In the genomic region with DNA sequence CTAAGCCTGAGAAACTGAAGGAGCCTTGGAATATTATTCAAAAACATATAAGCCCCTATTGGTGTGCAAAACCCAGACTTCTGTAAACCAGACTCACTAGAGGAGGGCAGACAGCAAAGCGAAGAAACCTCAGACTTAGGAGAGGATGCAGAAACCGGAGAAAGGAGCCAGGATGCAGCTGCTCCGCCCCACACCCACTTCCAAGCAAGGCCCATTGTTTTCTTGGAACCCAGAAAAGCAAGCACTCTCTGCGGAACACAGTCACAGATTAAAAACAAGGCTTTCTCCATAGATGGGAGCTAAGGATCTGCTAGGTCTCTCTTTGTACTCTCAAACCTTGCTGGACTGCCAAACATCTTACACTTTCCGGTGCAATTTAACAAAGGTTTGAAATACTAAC, we compare ENCODE assay signal across 18 mouse cellular contexts. TPM values are rescaled to one million over a fixed set of nuclear protein-coding genes. Genes with fewer than 3 reads are reported as not detected.
DNase-seq lines count a peak whose midpoint lies in the region; ATAC-seq lines count a peak whose summit lies in the region.
"Had no signal": no experiment of that assay in that cellular context is flagged by ENCODE, and none has a peak within 500 bp of the region (broad histone marks: within the 10 kb centered on the region; RNA-seq: fewer than 3 reads in every experiment).

No protein-coding gene starts in this region.

- no peak for DNase-seq in intestine, embryonic 14.5 days (ENCODE audit: low spot score)
- no peak for DNase-seq in layer of hippocampus, adult 8-10 months (ENCODE audit: low spot score in 2 of 2)
- DNase-seq: adrenal gland, adult 8-10 months; cerebellum, adult 9-10 months; retina, postnatal 1 day had no signal

- H3K27ac ChIP-seq in forebrain, embryonic 15.5 days (replicated peaks) = peak overlapping the region; percentile 46
- no peak overlapping the region for H3K27ac ChIP-seq in forebrain, embryonic 13.5 days
- peak overlapping the region; percentile 34; the same call in 1 of the 2 replicates for H3K27ac ChIP-seq in intestine, embryonic 14.5 days (ENCODE audit: low read depth)
- H3K27ac ChIP-seq in intestine, embryonic 16.5 days (ENCODE audit: low read length) = no peak overlapping the region
- H3K27ac ChIP-seq in stomach, embryonic 14.5 days (ENCODE audit: low read length) = peak overlapping the region; percentile 22; the same call in 1 of the 2 replicates
- H3K27ac ChIP-seq: embryonic facial prominence, embryonic 12.5 days; liver, embryonic 14.5 days had no signal

- H3K4me2 ChIP-seq in forebrain, embryonic 15.5 days (replicated peaks) = no peak overlapping the region
- H3K4me2 ChIP-seq in forebrain, embryonic 13.5 days = no peak overlapping the region
- H3K4me2 ChIP-seq in intestine, embryonic 14.5 days (ENCODE audit: low read length) = no peak overlapping the region
- no peak overlapping the region for H3K4me2 ChIP-seq in intestine, embryonic 16.5 days (ENCODE audit: low read depth, low read length)
- no peak overlapping the region for H3K4me2 ChIP-seq in stomach, embryonic 14.5 days (replicated peaks; ENCODE audit: low read depth, low read length)
- H3K4me2 ChIP-seq: embryonic facial prominence, embryonic 12.5 days had no signal

- H3K4me3 ChIP-seq in forebrain, embryonic 15.5 days = no peak overlapping the region
- H3K4me3 ChIP-seq in forebrain, embryonic 13.5 days = no peak overlapping the region
- H3K4me3 ChIP-seq in intestine, embryonic 14.5 days (ENCODE audit: low read depth, low read length) = no peak overlapping the region
- no peak overlapping the region for H3K4me3 ChIP-seq in intestine, embryonic 16.5 days (ENCODE audit: low read length)
- peak overlapping the region; percentile 42 for H3K4me3 ChIP-seq in megakaryocyte, embryonic 14.5 days (replicated peaks)
- no peak overlapping the region for H3K4me3 ChIP-seq in stomach, embryonic 14.5 days (ENCODE audit: low read depth, low read length)
- H3K4me3 ChIP-seq: embryonic facial prominence, embryonic 12.5 days; myocyte had no signal

- H3K9ac ChIP-seq in forebrain, embryonic 15.5 days (replicated peaks) = no peak overlapping the region
- H3K9ac ChIP-seq in forebrain, embryonic 13.5 days = no peak overlapping the region
- no peak overlapping the region for H3K9ac ChIP-seq in intestine, embryonic 14.5 days (ENCODE audit: low read length)
- H3K9ac ChIP-seq in intestine, embryonic 16.5 days (ENCODE audit: low read depth, low read length) = no peak overlapping the region
- H3K9ac ChIP-seq in stomach, embryonic 14.5 days (replicated peaks; ENCODE audit: low read depth, low read length) = no peak overlapping the region
- H3K9ac ChIP-seq: embryonic facial prominence, embryonic 12.5 days; liver, embryonic 14.5 days had no signal

- H3K36me3 ChIP-seq in forebrain, embryonic 15.5 days = no peaks in the 10 kb centered on the region
- H3K36me3 ChIP-seq in forebrain, embryonic 13.5 days (ENCODE audit: poor library complexity, severe bottlenecking) = no peaks in the 10 kb centered on the region
- no peaks in the 10 kb centered on the region for H3K36me3 ChIP-seq in intestine, embryonic 14.5 days (ENCODE audit: control insufficient read depth, insufficient read depth, low read length)
- no peaks in the 10 kb centered on the region for H3K36me3 ChIP-seq in intestine, embryonic 16.5 days (ENCODE audit: control insufficient read depth, insufficient read depth, low read length)
- H3K36me3 ChIP-seq in megakaryocyte, embryonic 14.5 days (replicated peaks; ENCODE audit: low read length) = no peaks in the 10 kb centered on the region
- H3K36me3 ChIP-seq in stomach, embryonic 14.5 days (ENCODE audit: control insufficient read depth, insufficient read depth, low read length) = no peaks in the 10 kb centered on the region
- H3K36me3 ChIP-seq: embryonic facial prominence, embryonic 12.5 days had no signal

- ATAC-seq in forebrain, embryonic 15.5 days (replicated peaks) = no peak
- ATAC-seq in forebrain, embryonic 13.5 days = no peak
- no peak for ATAC-seq in intestine, embryonic 14.5 days (replicated peaks; ENCODE audit: low FRiP score, low TSS enrichment, low read depth)
- no peak for ATAC-seq in intestine, embryonic 16.5 days
- ATAC-seq in megakaryocyte, adult 5-6 weeks (ENCODE audit: poor library complexity, severe bottlenecking) = no peak
- no peak for ATAC-seq in stomach, embryonic 14.5 days (ENCODE audit: insufficient number of reproducible peaks, insufficient read depth, low FRiP score, low read depth)

- 24% methylated on average over 5 of the region's 5 CpGs for WGBS in forebrain, embryonic 15.5 days
- WGBS in forebrain, embryonic 13.5 days = 28% methylated on average over 5 of the region's 5 CpGs
- 44% methylated on average over 5 of the region's 5 CpGs for WGBS in intestine, embryonic 14.5 days
- 46% methylated on average over 5 of the region's 5 CpGs for WGBS in intestine, embryonic 16.5 days
- WGBS in stomach, embryonic 14.5 days = 45% methylated on average over 5 of the region's 5 CpGs

- no peaks in the 10 kb centered on the region for H3K9me3 ChIP-seq in forebrain, embryonic 15.5 days
- no peaks in the 10 kb centered on the region for H3K9me3 ChIP-seq in forebrain, embryonic 13.5 days (replicated peaks)
- no peaks in the 10 kb centered on the region for H3K9me3 ChIP-seq in intestine, embryonic 14.5 days (ENCODE audit: control insufficient read depth, low read length)
- no peaks in the 10 kb centered on the region for H3K9me3 ChIP-seq in intestine, embryonic 16.5 days (ENCODE audit: control insufficient read depth, low read length)
- H3K9me3 ChIP-seq in megakaryocyte, embryonic 14.5 days = no peaks in the 10 kb centered on the region
- no peaks in the 10 kb centered on the region for H3K9me3 ChIP-seq in stomach, embryonic 14.5 days (ENCODE audit: control insufficient read depth, low read depth, low read length)
- H3K9me3 ChIP-seq: embryonic facial prominence, embryonic 12.5 days had no signal

- no peaks in the 10 kb centered on the region for H3K27me3 ChIP-seq in forebrain, embryonic 15.5 days
- H3K27me3 ChIP-seq in forebrain, embryonic 13.5 days = no peaks in the 10 kb centered on the region
- no peaks in the 10 kb centered on the region for H3K27me3 ChIP-seq in intestine, embryonic 14.5 days (replicated peaks; ENCODE audit: control insufficient read depth, insufficient read depth, low read length)
- no peaks in the 10 kb centered on the region for H3K27me3 ChIP-seq in intestine, embryonic 16.5 days (replicated peaks; ENCODE audit: control insufficient read depth, insufficient read depth, low read length)
- peaks cover 14% of the 10 kb centered on the region for H3K27me3 ChIP-seq in megakaryocyte, embryonic 14.5 days (replicated peaks)
- no peaks in the 10 kb centered on the region for H3K27me3 ChIP-seq in stomach, embryonic 14.5 days (ENCODE audit: control insufficient read depth, insufficient read depth, low read length)

- peaks cover 27% of the 10 kb centered on the region for H3K4me1 ChIP-seq in forebrain, embryonic 15.5 days
- H3K4me1 ChIP-seq in forebrain, embryonic 13.5 days = peaks cover 35% of the 10 kb centered on the region
- H3K4me1 ChIP-seq in intestine, embryonic 14.5 days (replicated peaks; ENCODE audit: control insufficient read depth, insufficient read depth, low read length) = peaks cover 16% of the 10 kb centered on the region; the same call in 1 of the 2 replicates
- peaks cover 4% of the 10 kb centered on the region for H3K4me1 ChIP-seq in intestine, embryonic 16.5 days (ENCODE audit: control insufficient read depth, insufficient read depth, low read length)
- peaks cover 47% of the 10 kb centered on the region for H3K4me1 ChIP-seq in megakaryocyte, embryonic 14.5 days
- H3K4me1 ChIP-seq in stomach, embryonic 14.5 days (ENCODE audit: control insufficient read depth, insufficient read depth, low read length) = peaks cover 3% of the 10 kb centered on the region; the same call in 1 of the 2 replicates
- H3K4me1 ChIP-seq: embryonic facial prominence, embryonic 12.5 days had no signal

RNA-seq across cellular contexts. Expression of a gene that starts 17.2 kb away (rescaled TPM):
- polyA plus RNA-seq in forebrain, embryonic 15.5 days (2015; fragmentation: Nextera tagmentation; extraction: Ambion mirVana) = 168 and 184 TPM in 2 replicates
- polyA plus RNA-seq in forebrain, embryonic 13.5 days (2015; fragmentation: Nextera tagmentation; extraction: Ambion mirVana) = 103 and 110 TPM in 2 replicates
- 41.3 and 43.0 TPM in 2 replicates for polyA plus RNA-seq in intestine, embryonic 14.5 days (2014; fragmentation: Nextera tagmentation; extraction: Ambion mirVana)
- 49.5 and 50.7 TPM in 2 replicates for polyA plus RNA-seq in intestine, embryonic 16.5 days (2015; fragmentation: Nextera tagmentation; extraction: Ambion mirVana)
- 8.8 TPM in 1 of 2 replicates, not detected in the other for polyA plus RNA-seq in megakaryocyte, embryonic 14.5 days (2012; ENCODE audit: insufficient read depth, low replicate concordance)
- total RNA-seq in megakaryocyte, adult 5-6 weeks (2015) = 0.80 and 1.6 TPM in 2 replicates
- 1.7 and 2.0 TPM in 2 replicates for total RNA-seq in megakaryocyte, adult 5-6 weeks (2017)
- polyA plus RNA-seq in stomach, embryonic 14.5 days (2014; fragmentation: Nextera tagmentation; extraction: Ambion mirVana) = 65.5 and 70.1 TPM in 2 replicates
- 1,000 to 10,000 TPM; 1,012 to 1,060 (median 1,025) TPM for total RNA-seq in layer of hippocampus, adult 8-10 months (2022)

RNA-seq across cellular contexts. Expression of a gene that starts 17.2 kb away (rescaled TPM):
- 0.22 TPM in 1 of 2 replicates, not detected in the other for polyA plus RNA-seq in forebrain, embryonic 15.5 days (2015; fragmentation: Nextera tagmentation; extraction: Ambion mirVana)
- not detected in 2 replicates for polyA plus RNA-seq in forebrain, embryonic 13.5 days (2015; fragmentation: Nextera tagmentation; extraction: Ambion mirVana)
- not detected in 2 replicates for polyA plus RNA-seq in intestine, embryonic 14.5 days (2014; fragmentation: Nextera tagmentation; extraction: Ambion mirVana)
- not detected in 2 replicates for polyA plus RNA-seq in intestine, embryonic 16.5 days (2015; fragmentation: Nextera tagmentation; extraction: Ambion mirVana)
- not detected in 2 replicates for polyA plus RNA-seq in megakaryocyte, embryonic 14.5 days (2012; ENCODE audit: insufficient read depth, low replicate concordance)
- total RNA-seq in megakaryocyte, adult 5-6 weeks (2015) = not detected in 2 replicates
- total RNA-seq in megakaryocyte, adult 5-6 weeks (2017) = not detected in 2 replicates
- not detected in 2 replicates for polyA plus RNA-seq in stomach, embryonic 14.5 days (2014; fragmentation: Nextera tagmentation; extraction: Ambion mirVana)
- under 1 TPM in 1 of 4 experiments, not detected in 3; 0.11 TPM for total RNA-seq in layer of hippocampus, adult 8-10 months (2022)
- total RNA-seq: adrenal gland, adult 8-10 months; gastrocnemius, adult 18-20 months; left cerebral cortex, postnatal 10 days had no signal
- polyA plus RNA-seq: embryonic facial prominence, embryonic 12.5 days; inflammation-experienced regulatory T-cells, adult 6 months; liver, embryonic 14.5 days; urinary bladder, adult 2 months had no signal

RNA-seq across cellular contexts. Expression of a gene that starts 33.0 kb away (rescaled TPM):
- polyA plus RNA-seq in forebrain, embryonic 15.5 days (2015; fragmentation: Nextera tagmentation; extraction: Ambion mirVana) = not detected in 2 replicates
- not detected in 2 replicates for polyA plus RNA-seq in forebrain, embryonic 13.5 days (2015; fragmentation: Nextera tagmentation; extraction: Ambion mirVana)
- polyA plus RNA-seq in intestine, embryonic 14.5 days (2014; fragmentation: Nextera tagmentation; extraction: Ambion mirVana) = not detected in 2 replicates
- not detected in 2 replicates for polyA plus RNA-seq in intestine, embryonic 16.5 days (2015; fragmentation: Nextera tagmentation; extraction: Ambion mirVana)
- polyA plus RNA-seq in megakaryocyte, embryonic 14.5 days (2012; ENCODE audit: insufficient read depth, low replicate concordance) = not detected in 2 replicates
- total RNA-seq in megakaryocyte, adult 5-6 weeks (2015) = not detected in 2 replicates
- not detected in 2 replicates for total RNA-seq in megakaryocyte, adult 5-6 weeks (2017)
- not detected in 2 replicates for polyA plus RNA-seq in stomach, embryonic 14.5 days (2014; fragmentation: Nextera tagmentation; extraction: Ambion mirVana)
- total RNA-seq in layer of hippocampus, adult 8-10 months (2022) = under 1 TPM; 0.12 to 0.36 (median 0.29) TPM
- total RNA-seq: adrenal gland, adult 8-10 months; gastrocnemius, adult 18-20 months had no signal
- polyA plus RNA-seq: embryonic facial prominence, embryonic 12.5 days; inflammation-experienced regulatory T-cells, adult 6 months had no signal

RNA-seq across cellular contexts. Expression of a gene that starts 58.1 kb away (rescaled TPM):
- 10.0 and 12.4 TPM in 2 replicates for polyA plus RNA-seq in forebrain, embryonic 15.5 days (2015; fragmentation: Nextera tagmentation; extraction: Ambion mirVana)
- polyA plus RNA-seq in forebrain, embryonic 13.5 days (2015; fragmentation: Nextera tagmentation; extraction: Ambion mirVana) = 7.3 and 7.7 TPM in 2 replicates
- polyA plus RNA-seq in intestine, embryonic 14.5 days (2014; fragmentation: Nextera tagmentation; extraction: Ambion mirVana) = 43.0 and 47.8 TPM in 2 replicates
- polyA plus RNA-seq in intestine, embryonic 16.5 days (2015; fragmentation: Nextera tagmentation; extraction: Ambion mirVana) = 27.1 and 28.8 TPM in 2 replicates
- not detected in 2 replicates for polyA plus RNA-seq in megakaryocyte, embryonic 14.5 days (2012; ENCODE audit: insufficient read depth, low replicate concordance)
- not detected in 2 replicates for total RNA-seq in megakaryocyte, adult 5-6 weeks (2015)
- total RNA-seq in megakaryocyte, adult 5-6 weeks (2017) = not detected in 2 replicates
- polyA plus RNA-seq in stomach, embryonic 14.5 days (2014; fragmentation: Nextera tagmentation; extraction: Ambion mirVana) = 49.9 and 50.9 TPM in 2 replicates
- under 1 TPM in 2 of 4 experiments, not detected in 2; 0.13 to 0.19 TPM for total RNA-seq in layer of hippocampus, adult 8-10 months (2022)
- polyA plus RNA-seq: myocyte had no signal

Comparison
In these comparisons a context has a peak if more than half of its experiments do, and no peak if none do; other contexts are left out.
1. H3K27ac ChIP-seq: peak in forebrain, embryonic 15.5 days (single experiment), intestine, embryonic 14.5 days (single experiment) and stomach, embryonic 14.5 days (single experiment); none in forebrain, embryonic 13.5 days (single experiment) and intestine, embryonic 16.5 days (single experiment).